Mouse (Mus musculus): ENCODE measurements at regions not wholly inside any gene's neighbourhood (a gene's known extent, or its start where the extent isn't known, plus 50 kb on each side); places are given as distances from the start of the nearest gene placed in this dataset.

DNA sequence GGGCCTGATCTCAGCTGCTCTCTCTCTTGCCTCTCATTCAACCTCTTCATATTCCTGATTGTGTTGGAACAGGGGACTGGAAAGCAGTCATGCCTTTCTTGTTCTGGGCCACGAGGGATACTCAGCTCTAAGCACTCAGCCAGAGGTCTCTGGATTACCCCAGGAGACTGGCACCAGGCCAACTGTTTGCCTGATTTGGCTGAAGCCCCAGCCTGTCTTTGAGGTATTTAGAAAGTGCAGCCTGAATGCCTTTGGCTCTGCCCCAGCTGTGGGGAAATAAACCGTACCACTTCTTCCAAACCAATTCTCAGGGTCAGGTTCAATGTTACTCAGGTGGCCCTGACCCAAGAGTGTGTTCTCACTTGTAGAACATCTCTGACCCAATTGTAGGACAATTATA lies 112.6 kb upstream of the Tmem72 start:
- no peaks in the 10 kb centered on the region; the same call in 1 of the 2 replicates for H3K4me1 ChIP-seq (ENCODE audit: control insufficient read depth, insufficient read depth, low read length)
- H3K27ac ChIP-seq (ENCODE audit: insufficient read depth, low read length) = no peak overlapping the region
- no peak overlapping the region for H3K4me3 ChIP-seq (ENCODE audit: insufficient read depth, low read length)
- TF ChIP-seq POLR2A (IDR thresholded peaks at IDR 0.05; ENCODE audit: extremely low read depth, insufficient read depth, low read length) (no peak), CTCF (IDR thresholded peaks at IDR 0.05; ENCODE audit: extremely low read depth, insufficient read depth, low read length) (no peak)

DNA sequence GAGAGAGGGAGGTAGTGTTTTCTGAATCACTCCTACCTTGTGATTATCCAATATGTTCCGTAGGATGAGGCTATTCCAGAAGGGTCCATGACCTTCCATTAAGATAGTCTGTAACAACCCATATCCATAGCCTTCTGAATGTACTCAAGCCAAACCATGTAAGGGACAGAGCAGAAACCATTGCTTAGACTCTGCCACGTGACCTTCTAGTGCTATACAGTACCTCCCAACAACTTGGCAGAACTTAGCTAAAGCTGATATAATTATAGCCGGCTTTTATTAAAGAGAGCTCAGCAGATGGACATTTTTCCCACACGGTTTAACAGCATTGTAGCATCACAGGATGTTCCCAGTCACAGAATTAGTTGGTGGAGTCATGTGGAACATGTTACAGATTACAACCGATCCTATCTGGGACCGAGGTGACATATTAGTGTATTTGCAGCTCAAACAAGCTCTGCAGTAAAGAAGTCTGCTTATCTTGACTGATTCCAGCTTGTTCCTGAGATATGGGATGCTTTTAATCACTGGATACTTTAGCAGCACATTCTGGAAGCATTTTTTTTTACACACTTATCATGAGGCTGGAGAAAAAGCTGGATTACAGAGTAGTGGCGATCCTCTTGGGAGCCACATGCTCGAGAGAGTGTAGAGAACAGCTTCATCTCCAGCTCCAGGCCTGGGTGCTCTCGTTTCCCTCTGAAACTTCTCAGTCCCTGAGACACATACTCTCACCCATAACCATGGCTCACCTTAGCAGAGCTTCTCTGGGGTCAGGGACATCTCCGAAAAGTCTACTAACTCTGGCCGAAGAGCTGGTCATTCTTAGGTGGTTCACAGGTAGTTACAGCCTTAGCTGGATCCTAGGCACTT lies 129.5 kb upstream of the Tmem72 start:
- Histone ChIP-seq H3K4me3 (ENCODE audit: insufficient read depth, low read length) (no peak overlapping the region), H3K27ac (ENCODE audit: insufficient read depth, low read length) (no peak overlapping the region), H3K4me1 (ENCODE audit: control insufficient read depth, insufficient read depth, low read length) (peaks cover 5% of the 10 kb centered on the region)
- TF ChIP-seq CTCF (IDR thresholded peaks at IDR 0.05; ENCODE audit: extremely low read depth, insufficient read depth, low read length) = no peak
- no peak for TF ChIP-seq POLR2A (IDR thresholded peaks at IDR 0.05; ENCODE audit: extremely low read depth, insufficient read depth, low read length)

DNA sequence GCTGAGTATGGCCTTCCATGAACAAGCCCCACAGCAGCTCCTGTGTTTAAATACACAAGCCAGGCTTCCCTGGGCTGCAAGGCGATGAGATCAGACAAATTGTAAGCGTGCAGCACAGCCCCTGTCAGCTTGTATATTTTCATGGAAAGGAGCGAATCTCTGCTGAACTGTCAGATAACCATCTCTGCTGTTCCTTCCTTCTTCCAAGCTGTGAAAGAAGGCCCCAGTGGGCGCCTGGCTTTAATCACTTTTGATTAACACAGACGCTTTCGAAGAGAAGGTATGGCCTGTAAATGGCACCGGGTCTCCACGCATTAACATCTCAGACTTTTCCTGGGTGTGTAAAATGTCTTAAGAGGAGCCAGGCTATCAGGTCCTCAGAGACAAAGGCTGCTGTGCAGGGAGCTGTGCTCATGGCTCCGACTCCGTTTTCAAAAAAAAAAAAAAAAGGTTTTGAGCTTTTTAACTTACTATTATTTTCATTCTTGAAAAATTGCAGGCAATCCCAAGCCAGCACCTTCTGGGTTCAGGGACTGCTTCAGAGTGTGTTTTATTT lies 131.9 kb upstream of the Tmem72 start:
- TF ChIP-seq POLR2A (IDR thresholded peaks at IDR 0.05; ENCODE audit: extremely low read depth, insufficient read depth, low read length) (no peak), CTCF (IDR thresholded peaks at IDR 0.05; ENCODE audit: extremely low read depth, insufficient read depth, low read length) (no peak)
- peaks cover 5% of the 10 kb centered on the region for H3K4me1 ChIP-seq (ENCODE audit: control insufficient read depth, insufficient read depth, low read length)
- H3K27ac ChIP-seq (ENCODE audit: insufficient read depth, low read length) = no peak overlapping the region
- no peak overlapping the region for H3K4me3 ChIP-seq (ENCODE audit: insufficient read depth, low read length)

DNA sequence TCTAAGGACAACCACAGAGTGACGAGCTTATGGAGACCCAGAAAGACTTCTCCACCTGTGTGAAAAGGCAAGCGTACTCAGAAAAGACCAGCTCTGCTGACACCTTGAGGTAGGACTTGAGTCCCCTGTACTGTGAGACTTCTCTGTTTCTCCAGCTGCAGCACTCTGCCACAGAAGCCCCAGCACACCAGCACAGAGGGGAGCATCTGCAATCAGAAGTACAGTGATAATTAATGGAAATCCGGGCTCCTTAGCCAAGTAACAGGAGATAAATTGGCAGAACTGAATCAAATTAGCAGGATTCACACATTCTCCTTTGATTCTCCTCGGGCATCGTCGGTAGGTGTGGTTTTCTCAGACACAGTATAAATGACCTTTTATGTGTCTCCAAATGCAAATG lies 137.3 kb upstream of the Tmem72 start:
- no peak for TF ChIP-seq CTCF (IDR thresholded peaks at IDR 0.05; ENCODE audit: extremely low read depth, insufficient read depth, low read length)
- no peak for TF ChIP-seq POLR2A (IDR thresholded peaks at IDR 0.05; ENCODE audit: extremely low read depth, insufficient read depth, low read length)
- no peak overlapping the region for H3K27ac ChIP-seq (ENCODE audit: insufficient read depth, low read length)
- peaks cover 2% of the 10 kb centered on the region; the same call in 1 of the 2 replicates for H3K4me1 ChIP-seq (ENCODE audit: control insufficient read depth, insufficient read depth, low read length)
- H3K4me3 ChIP-seq (ENCODE audit: insufficient read depth, low read length) = no peak overlapping the region

DNA sequence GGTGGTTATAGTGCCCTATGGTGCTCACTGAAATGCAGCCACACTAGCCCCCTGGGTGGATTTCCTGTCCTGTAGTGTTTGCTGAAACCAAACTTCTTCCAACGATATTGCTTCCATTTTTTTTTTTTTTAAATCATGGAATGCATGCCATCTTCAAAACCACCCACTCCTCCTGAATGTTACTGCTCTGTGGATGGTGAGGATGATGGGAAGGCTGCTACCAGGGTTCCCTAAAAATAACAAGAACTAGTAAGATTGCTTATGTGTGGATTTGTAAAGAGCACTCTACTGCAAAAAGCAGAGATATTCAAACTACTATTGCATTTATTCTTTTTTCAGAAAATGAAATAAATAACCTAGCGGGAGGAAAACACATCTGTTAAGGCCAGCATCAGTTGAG lies 139.4 kb upstream of the Tmem72 start:
- Histone ChIP-seq H3K4me3 (ENCODE audit: insufficient read depth, low read length) (no peak overlapping the region), H3K27ac (ENCODE audit: insufficient read depth, low read length) (no peak overlapping the region), H3K4me1 (ENCODE audit: control insufficient read depth, insufficient read depth, low read length) (peaks cover 2% of the 10 kb centered on the region; the same call in 1 of the 2 replicates)
- TF ChIP-seq POLR2A (IDR thresholded peaks at IDR 0.05; ENCODE audit: extremely low read depth, insufficient read depth, low read length) (no peak), CTCF (IDR thresholded peaks at IDR 0.05; ENCODE audit: extremely low read depth, insufficient read depth, low read length) (no peak)

DNA sequence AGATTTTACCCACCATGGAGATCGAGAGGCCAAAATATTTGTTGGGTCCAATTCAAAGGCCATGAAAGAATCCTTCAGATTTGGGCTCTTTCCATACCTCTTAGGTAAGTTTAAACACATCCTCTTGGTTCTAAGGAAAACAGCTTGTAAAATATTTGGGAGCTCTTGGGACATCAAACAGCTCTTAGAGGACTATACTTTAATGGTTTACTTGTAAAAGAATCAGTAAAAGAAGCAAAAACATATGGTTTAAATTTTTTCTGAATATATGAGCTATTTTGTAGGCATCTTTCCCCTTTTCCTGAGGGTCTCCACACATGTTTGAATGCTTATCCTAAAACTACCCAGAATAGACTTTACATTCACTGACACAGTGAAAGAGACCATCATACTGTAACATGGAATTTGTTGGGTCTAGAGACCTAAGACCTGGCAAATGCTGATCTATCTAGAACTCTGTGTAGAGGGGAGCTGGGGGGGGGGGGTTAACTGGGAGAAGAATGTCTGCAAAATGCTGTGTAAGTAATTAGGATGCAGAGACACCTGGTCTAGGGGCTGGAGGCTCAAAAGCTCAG lies 140.3 kb upstream of the Tmem72 start:
- no peak overlapping the region for H3K4me3 ChIP-seq (ENCODE audit: insufficient read depth, low read length)

DNA sequence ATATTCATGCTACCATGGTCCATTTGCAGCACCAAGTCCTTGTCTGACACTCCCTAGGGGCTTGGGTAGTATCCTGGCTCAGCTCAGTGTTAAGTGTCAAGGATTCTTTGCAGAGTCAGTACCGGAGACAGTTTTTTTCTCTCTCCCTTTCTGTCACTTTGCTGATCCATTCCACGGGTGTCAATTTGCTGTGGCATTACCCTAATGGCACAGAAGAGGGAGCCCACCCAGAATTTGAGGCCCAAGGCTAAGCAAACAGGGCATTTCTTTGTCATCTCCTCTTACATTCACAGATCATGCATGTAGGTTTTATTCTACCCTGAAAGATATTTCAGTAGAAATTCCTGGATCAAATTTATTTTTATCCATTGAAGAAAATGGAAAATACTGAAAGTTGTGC lies 146.4 kb upstream of the Tmem72 start:
- no peak overlapping the region for H3K4me3 ChIP-seq (ENCODE audit: insufficient read depth, low read length)
- TF ChIP-seq POLR2A (IDR thresholded peaks at IDR 0.05; ENCODE audit: extremely low read depth, insufficient read depth, low read length) = no peak
- no peak for TF ChIP-seq CTCF (IDR thresholded peaks at IDR 0.05; ENCODE audit: extremely low read depth, insufficient read depth, low read length)
- H3K4me1 ChIP-seq (ENCODE audit: control insufficient read depth, insufficient read depth, low read length) = no peaks in the 10 kb centered on the region
- no peak overlapping the region for H3K27ac ChIP-seq (ENCODE audit: insufficient read depth, low read length)

More for the DNA sequence above, 140.3 kb upstream of the Tmem72 start:
- Histone ChIP-seq H3K4me1 (ENCODE audit: control insufficient read depth, insufficient read depth, low read length) (peaks cover 2% of the 10 kb centered on the region; the same call in 1 of the 2 replicates), H3K27ac (ENCODE audit: insufficient read depth, low read length) (no peak overlapping the region)
- TF ChIP-seq CTCF (IDR thresholded peaks at IDR 0.05; ENCODE audit: extremely low read depth, insufficient read depth, low read length) = no peak
- TF ChIP-seq POLR2A (IDR thresholded peaks at IDR 0.05; ENCODE audit: extremely low read depth, insufficient read depth, low read length) = no peak

DNA sequence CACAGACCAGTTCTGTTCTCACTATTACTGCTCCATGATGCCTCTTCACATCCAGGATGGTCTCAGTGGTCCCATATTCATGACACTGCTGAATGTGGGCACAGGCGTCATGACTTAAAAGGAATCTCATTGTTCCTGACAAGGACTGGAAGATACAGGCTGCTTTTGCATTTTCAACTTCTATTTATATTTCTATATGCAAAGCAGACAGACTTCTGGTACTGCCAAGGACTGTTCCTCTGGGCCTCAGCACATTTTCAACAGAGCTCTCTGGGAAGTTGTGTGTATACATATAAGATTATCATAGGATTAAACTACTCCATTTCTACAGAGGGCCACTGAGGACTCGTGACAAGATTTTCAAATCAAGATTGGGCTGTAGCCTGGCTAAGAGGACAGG lies 146.9 kb upstream of the Tmem72 start:
- TF ChIP-seq CTCF (IDR thresholded peaks at IDR 0.05; ENCODE audit: extremely low read depth, insufficient read depth, low read length) = no peak
- no peak for TF ChIP-seq POLR2A (IDR thresholded peaks at IDR 0.05; ENCODE audit: extremely low read depth, insufficient read depth, low read length)
- no peaks in the 10 kb centered on the region for H3K4me1 ChIP-seq (ENCODE audit: control insufficient read depth, insufficient read depth, low read length)

DNA sequence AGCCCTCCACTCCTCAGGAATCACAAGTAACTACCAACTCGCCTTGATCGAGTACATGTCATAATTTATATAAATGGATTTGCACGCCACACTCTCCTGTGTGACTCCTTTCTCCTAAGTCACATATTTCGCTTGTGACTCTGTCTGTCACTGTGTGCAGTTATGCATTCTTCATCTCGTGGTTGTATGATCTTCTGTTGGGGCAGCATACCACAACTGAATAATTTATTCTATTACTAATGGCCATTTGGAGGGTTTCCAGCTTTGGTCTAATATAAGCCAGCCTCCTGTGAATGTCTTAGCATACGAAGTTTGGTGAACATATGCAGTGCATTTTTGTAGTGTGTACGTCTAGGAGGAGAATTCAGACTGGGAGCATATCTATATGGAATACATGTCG lies 176.6 kb upstream of the Tmem72 start:
- Histone ChIP-seq H3K4me1 (ENCODE audit: control insufficient read depth, insufficient read depth, low read length) (peaks cover 4% of the 10 kb centered on the region; the same call in 1 of the 2 replicates), H3K4me3 (ENCODE audit: insufficient read depth, low read length) (no peak overlapping the region), H3K27ac (ENCODE audit: insufficient read depth, low read length) (no peak overlapping the region)
- TF ChIP-seq POLR2A (IDR thresholded peaks at IDR 0.05; ENCODE audit: extremely low read depth, insufficient read depth, low read length) (no peak), CTCF (IDR thresholded peaks at IDR 0.05; ENCODE audit: extremely low read depth, insufficient read depth, low read length) (no peak)

More for the DNA sequence above, 146.9 kb upstream of the Tmem72 start:
- no peak overlapping the region for H3K4me3 ChIP-seq (ENCODE audit: insufficient read depth, low read length)
- H3K27ac ChIP-seq (ENCODE audit: insufficient read depth, low read length) = no peak overlapping the region

Data from cortical plate, adult 2 months (tissue).